Mouse (Mus musculus) myocyte (in vitro differentiated cells): ENCODE measurements around the gene Mapk9. TPM values are rescaled to one million over a fixed set of nuclear protein-coding genes. Genes with fewer than 3 reads are reported as not detected.

Experiments
- H3K27me3 ChIP-seq: one replicate; pipeline ENCODE4 v1.6.1; 2011; ENCODE audit not compliant: control insufficient read depth, insufficient read depth, insufficient read length
- H3K36me3 ChIP-seq: one replicate; pipeline ENCODE4 v1.6.1; 2011; ENCODE audit not compliant: control insufficient read depth, insufficient read depth
- H3K4me2 ChIP-seq: one replicate; pipeline ENCODE4 v1.6.1; 2011; ENCODE audit warnings: low read depth, control low read depth
- H3K4me3 ChIP-seq: one replicate; pipeline ENCODE4 v1.5.1; 2011; ENCODE audit warnings: mild to moderate bottlenecking, control low read depth, moderate library complexity
- H3K79me2 ChIP-seq: one replicate; pipeline ENCODE4 v1.6.1; 2011; ENCODE audit not compliant: control insufficient read depth, insufficient read depth
- H3ac ChIP-seq: one replicate; pipeline ENCODE4 v1.6.1; 2011; ENCODE audit not compliant: control insufficient read depth, insufficient read length
- CEBPB ChIP-seq: IDR thresholded peaks from 2 replicates; pipeline ENCODE4 v1.6.1; 2011; ENCODE audit warnings: mild to moderate bottlenecking, moderate library complexity; ENCODE audit not compliant: poor library complexity, insufficient read depth, severe bottlenecking
- E2F4 ChIP-seq: IDR thresholded peaks from one replicate; pipeline ENCODE4 v1.6.1; 2011; ENCODE audit warnings: mild to moderate bottlenecking, control low read depth, moderate library complexity; ENCODE audit not compliant: insufficient read depth
- MAX ChIP-seq: IDR thresholded peaks from one replicate; pipeline ENCODE4 v1.6.1; 2011; ENCODE audit warnings: low read depth, mild to moderate bottlenecking, control low read depth
- MYOD1 ChIP-seq, 3 experiments: IDR thresholded peaks; one replicate each; pipeline ENCODE4 v1.6.1; 2011; ENCODE audit warnings: control low read depth in 2 of 3, low read depth in 2 of 3, mild to moderate bottlenecking in 2 of 3, moderate library complexity in 1 of 3; ENCODE audit not compliant: insufficient read length in 2 of 3, control insufficient read depth in 1 of 3
- MYOG ChIP-seq, 3 experiments: IDR thresholded peaks; one replicate each; pipeline ENCODE4 v1.6.1; 2011; ENCODE audit warnings: control low read depth in 2 of 3, low read depth in 2 of 3, mild to moderate bottlenecking in 2 of 3; ENCODE audit not compliant: insufficient read length in 2 of 3, control insufficient read depth in 1 of 3, insufficient read depth in 1 of 3
- POLR2A ChIP-seq: IDR thresholded peaks from one replicate; pipeline ENCODE4 v1.6.1; 2011; ENCODE audit warnings: low read depth, mild to moderate bottlenecking, control low read depth, moderate library complexity; ENCODE audit not compliant: insufficient read length
- POLR2AphosphoS2 ChIP-seq: IDR thresholded peaks from one replicate; pipeline ENCODE4 v1.6.1; 2011; ENCODE audit warnings: low read depth, control low read depth; ENCODE audit not compliant: insufficient read length
- REST ChIP-seq: IDR thresholded peaks from one replicate; pipeline ENCODE4 v1.6.1; 2011; ENCODE audit warnings: mild to moderate bottlenecking, control low read depth, moderate library complexity; ENCODE audit not compliant: insufficient read depth, insufficient read length
- SRF ChIP-seq: IDR thresholded peaks from one replicate; pipeline ENCODE4 v1.6.1; 2011; ENCODE audit warnings: low read depth; ENCODE audit not compliant: control insufficient read depth, insufficient read length
- TCF12 ChIP-seq: IDR thresholded peaks from one replicate; pipeline ENCODE4 v1.6.1; 2011; ENCODE audit warnings: mild to moderate bottlenecking, control low read depth; ENCODE audit not compliant: poor library complexity, insufficient read depth, severe bottlenecking
- TCF3 ChIP-seq: IDR thresholded peaks from one replicate; pipeline ENCODE4 v1.6.1; 2011; ENCODE audit warnings: low read depth, control low read depth; ENCODE audit not compliant: insufficient read length
- USF1 ChIP-seq: IDR thresholded peaks from one replicate; pipeline ENCODE4 v1.6.1; 2011; ENCODE audit warnings: low read depth, mild to moderate bottlenecking, control low read depth, moderate library complexity
- polyA plus RNA-seq: library from polyadenylated mRNA; unstranded; fragments of >200 nt; fragmentation: generic; extraction: Trizol; gene quantifications from one replicate; pipeline ENCODE4 v1.2.1, GENCODE M21; 2012; ENCODE audit warnings: missing spikeins

The Mapk9 gene
- polyA plus RNA-seq, 1 experiment, result 21.5 TPM

- no peak overlapping the region for H3K4me3 ChIP-seq
- TF ChIP-seq USF1, result no peak
- TF ChIP-seq TCF3, result no peak
- no peak for TF ChIP-seq E2F4
- TF ChIP-seq POLR2AphosphoS2, result no peak
- TF ChIP-seq TCF12, result no peak
- no peak for TF ChIP-seq MYOD1 (IDR thresholded peaks at IDR 0.05; ENCODE audit: control insufficient read depth in 1 of 3, insufficient read length in 2 of 3, low read depth in 2 of 3)
- no peak for TF ChIP-seq REST
- TF ChIP-seq SRF, result no peak
- TF ChIP-seq MYOG (IDR thresholded peaks at IDR 0.05; ENCODE audit: control insufficient read depth in 1 of 3, insufficient read depth in 1 of 3, insufficient read length in 2 of 3, low read depth in 2 of 3), result no peak
- no peak for TF ChIP-seq CEBPB
- no peak for TF ChIP-seq MAX
- no peaks in the 10 kb centered on the region for H3K36me3 ChIP-seq
- H3K79me2 ChIP-seq, result no peaks in the 10 kb centered on the region
- no peak overlapping the region for H3ac ChIP-seq
- H3K4me2 ChIP-seq, result no peak overlapping the region
- H3K27me3 ChIP-seq, result peaks cover 9% of the 10 kb centered on the region
Observed at GRCm38 (mm10) chr11:49895966-49896590, 49.5 kb downstream of the Mapk9 start.

DNA sequence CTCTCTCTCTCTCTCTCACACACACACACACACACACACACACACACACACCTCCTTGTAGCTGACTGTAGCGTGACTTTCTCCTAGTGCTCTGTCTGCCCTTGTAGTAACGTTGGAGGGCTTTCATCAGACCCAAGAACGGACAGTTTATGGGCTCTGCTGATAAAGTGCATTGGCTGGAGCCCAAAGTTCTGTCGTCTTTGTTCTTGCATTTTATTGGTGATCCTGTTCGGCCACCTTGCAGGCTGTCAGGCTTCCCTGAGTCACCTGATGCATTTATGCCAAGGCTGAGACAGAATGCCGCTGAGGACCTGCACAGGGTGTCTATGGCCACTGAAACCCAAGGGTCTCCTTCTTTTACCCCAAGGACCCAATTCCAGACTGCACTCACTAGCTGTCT lies 53.5 kb downstream of the Mapk9 start:
- TF ChIP-seq TCF12 (no peak), TCF3 (no peak), MYOG (IDR thresholded peaks at IDR 0.05; ENCODE audit: control insufficient read depth in 1 of 3, insufficient read depth in 1 of 3, insufficient read length in 2 of 3, low read depth in 2 of 3) (no peak), REST (no peak), USF1 (no peak), CEBPB (no peak), POLR2A (no peak), POLR2AphosphoS2 (no peak), SRF (no peak), MYOD1 (IDR thresholded peaks at IDR 0.05; ENCODE audit: control insufficient read depth in 1 of 3, insufficient read length in 2 of 3, low read depth in 2 of 3) (no peak), E2F4 (no peak), MAX (no peak)
- no peaks in the 10 kb centered on the region for H3K36me3 ChIP-seq
- no peak overlapping the region for H3ac ChIP-seq
- H3K4me3 ChIP-seq, result no peak overlapping the region
- H3K27me3 ChIP-seq, result peaks cover 21% of the 10 kb centered on the region
- H3K79me2 ChIP-seq, result no peaks in the 10 kb centered on the region
- no peak overlapping the region for H3K4me2 ChIP-seq

DNA sequence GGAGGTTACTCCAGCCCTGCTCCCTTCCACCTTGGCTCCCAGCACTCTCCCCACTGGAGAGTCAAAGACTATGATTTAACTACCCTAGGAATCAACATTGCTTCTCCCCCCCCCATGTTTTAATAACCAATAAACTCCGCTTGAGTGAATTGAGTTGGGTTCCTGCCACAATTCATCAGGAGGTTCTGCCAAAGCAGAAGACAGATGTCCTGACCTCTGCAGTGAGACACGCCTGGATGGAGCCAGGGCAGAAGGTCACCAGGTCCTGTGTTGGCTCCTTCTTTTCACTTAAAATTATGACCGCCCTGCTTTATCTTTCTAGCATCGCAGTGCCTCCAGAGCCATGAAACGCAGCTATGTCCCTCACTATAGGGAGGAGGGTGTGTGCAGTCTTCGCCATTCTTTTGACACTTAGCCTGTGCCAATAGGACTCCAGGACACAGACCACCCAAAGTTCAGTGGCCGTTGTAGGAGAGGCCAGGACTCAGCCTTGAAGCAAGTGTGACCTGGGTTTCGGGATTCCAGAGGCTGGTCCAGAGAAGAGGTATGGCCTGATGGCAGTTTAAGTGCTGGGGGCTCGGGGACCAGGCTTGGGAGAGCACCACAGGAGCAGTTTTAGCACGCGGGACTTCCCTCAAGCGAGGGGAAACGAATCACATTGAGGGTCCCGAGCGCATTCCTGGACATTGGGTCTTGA lies 54.6 kb downstream of the Mapk9 start:
- H3K4me2 ChIP-seq, result no peak overlapping the region
- no peak overlapping the region for H3K4me3 ChIP-seq
- H3K36me3 ChIP-seq, result no peaks in the 10 kb centered on the region
- H3K27me3 ChIP-seq, result peaks cover 21% of the 10 kb centered on the region
- H3ac ChIP-seq, result no peak overlapping the region
- TF ChIP-seq SRF, result no peak
- no peak for TF ChIP-seq MYOD1 (IDR thresholded peaks at IDR 0.05; ENCODE audit: control insufficient read depth in 1 of 3, insufficient read length in 2 of 3, low read depth in 2 of 3)
- no peak for TF ChIP-seq TCF12
- TF ChIP-seq MYOG (IDR thresholded peaks at IDR 0.05; ENCODE audit: control insufficient read depth in 1 of 3, insufficient read depth in 1 of 3, insufficient read length in 2 of 3, low read depth in 2 of 3), result no peak
- no peak for TF ChIP-seq POLR2AphosphoS2
- TF ChIP-seq USF1, result no peak
- TF ChIP-seq POLR2A, result no peak
- no peak for TF ChIP-seq CEBPB
- TF ChIP-seq E2F4, result no peak
- no peak for TF ChIP-seq MAX
- TF ChIP-seq TCF3, result no peak
- no peak for TF ChIP-seq REST
- H3K79me2 ChIP-seq, result no peaks in the 10 kb centered on the region

- Histone ChIP-seq H3K4me3 (no peak within 1 kb of the TSS), H3ac (no peak within 1 kb of the TSS), H3K27me3 (peaks cover 21% of the 10 kb centered on the region), H3K36me3 (no peaks in the 10 kb centered on the region), H3K79me2 (no peaks in the 10 kb centered on the region), H3K4me2 (no peak within 1 kb of the TSS)
- TF ChIP-seq MAX (no peak), USF1 (no peak), TCF3 (no peak), MYOD1 (IDR thresholded peaks at IDR 0.05; ENCODE audit: control insufficient read depth in 1 of 3, insufficient read length in 2 of 3, low read depth in 2 of 3) (no peak), REST (no peak), POLR2AphosphoS2 (no peak), POLR2A (no peak), SRF (no peak), E2F4 (no peak), CEBPB (no peak), TCF12 (no peak), MYOG (IDR thresholded peaks at IDR 0.05; ENCODE audit: control insufficient read depth in 1 of 3, insufficient read depth in 1 of 3, insufficient read length in 2 of 3, low read depth in 2 of 3) (no peak)
Observed at GRCm38 (mm10) chr11:49901659-49902458, 55.3 kb downstream of the Mapk9 start, which contains the start of gene Rasgef1c. Gene Rasgef1c, plus strand, starts transcription at chr11:49901835.
